In genomic region chr2:36220106-36220505, GRCm38 (mm10) we compare ENCODE assay signal across 17 mouse cellular contexts. TPM values are rescaled to one million over a fixed set of nuclear protein-coding genes. Genes with fewer than 3 reads are reported as not detected.
DNase-seq lines count a peak whose midpoint lies in the region; ATAC-seq lines count a peak whose summit lies in the region.
"Had no signal": no experiment of that assay in that cellular context is flagged by ENCODE, and none has a peak within 500 bp of the region (broad histone marks: within the 10 kb centered on the region; RNA-seq: fewer than 3 reads in every experiment).

No protein-coding gene starts in this region.

- peak; percentile 13 for DNase-seq in thymus, postnatal 25 days
- DNase-seq in thymus, postnatal 4 days: no peak
- no peak for DNase-seq in testis, postnatal 10 days (ENCODE audit: low spot score)
- no peak for DNase-seq in adrenal gland, adult (ENCODE audit: inconsistent age in 2 of 2, low spot score in 1 of 2)
- DNase-seq: adrenal gland, postnatal 25 days; cerebellum, adult 18-20 months; cerebellum, postnatal 10 days; gastrocnemius, adult 2 months; gastrocnemius, postnatal 25 days; heart, adult 11 months; heart, postnatal 36 days had no signal

- ATAC-seq in common myeloid progenitor, adult 5-6 weeks (replicated peaks; ENCODE audit: low read depth, poor library complexity, severe bottlenecking): peak; percentile 53
- ATAC-seq in megakaryocyte progenitor cell, adult 5-6 weeks (replicated peaks; ENCODE audit: poor library complexity): peak; percentile 36
- ATAC-seq: activated CD4-positive, CD25-positive, alpha-beta regulatory T cell, adult 4 months; CD4-positive, CD25-positive, alpha-beta regulatory T cell, adult 4 months; forebrain, embryonic 16.5 days; hindbrain, postnatal 0 days had no signal

RNA-seq across cellular contexts. Expression of gene Ptgs1, which starts 10.1 kb away (rescaled TPM):
- total RNA-seq in common myeloid progenitor, adult 5-6 weeks (2017): 10.0 and 18.5 TPM in 2 replicates
- total RNA-seq in megakaryocyte progenitor cell, adult 5-6 weeks (2015): 32.0 and 36.6 TPM in 2 replicates
- 40.4 and 40.5 TPM in 2 replicates for total RNA-seq in megakaryocyte progenitor cell, adult 5-6 weeks (2017)
